Mouse (Mus musculus): ENCODE measurements at regions not wholly inside any gene's neighbourhood (a gene's known extent, or its start where the extent isn't known, plus 50 kb on each side); places are given as distances from the start of the nearest gene placed in this dataset.

GRCm38 (mm10) chr5:101032147-101032900, 186.8 kb downstream of the Gpat3 start:
- no peaks in the 10 kb centered on the region for H3K27me3 ChIP-seq (ENCODE audit: control insufficient read depth, insufficient read depth, low read length)
- H3K4me1 ChIP-seq (ENCODE audit: control insufficient read depth, insufficient read depth, low read length), result no peaks in the 10 kb centered on the region
- no peaks in the 10 kb centered on the region for H3K9me3 ChIP-seq (ENCODE audit: control insufficient read depth, low read length)
- no peak for DNase-seq (ENCODE audit: low spot score)
- no peak for ATAC-seq (ENCODE audit: low FRiP score, low read depth)
- H3K27ac ChIP-seq (replicated peaks; ENCODE audit: low read depth, low read length), result no peak overlapping the region
- H3K4me3 ChIP-seq (replicated peaks; ENCODE audit: low read length), result no peak overlapping the region
- 69% methylated on average over 12 of the region's 12 CpGs for WGBS
- H3K4me2 ChIP-seq (replicated peaks; ENCODE audit: low read depth, low read length, severe bottlenecking), result no peak overlapping the region
- no peak overlapping the region for H3K9ac ChIP-seq (ENCODE audit: low read depth, low read length, severe bottlenecking)
- no peaks in the 10 kb centered on the region for H3K36me3 ChIP-seq (ENCODE audit: control insufficient read depth, insufficient read depth, low read length)
- TF ChIP-seq POLR2A (IDR thresholded peaks at IDR 0.05; ENCODE audit: borderline replicate concordance, extremely low read depth, insufficient read depth, insufficient read length), result no peak

- TF ChIP-seq POLR2A (IDR thresholded peaks at IDR 0.05; ENCODE audit: borderline replicate concordance, extremely low read depth, insufficient read depth, insufficient read length), result no peak
- Histone ChIP-seq H3K36me3 (ENCODE audit: control insufficient read depth, insufficient read depth, low read length) (no peaks in the 10 kb centered on the region), H3K27ac (replicated peaks; ENCODE audit: low read depth, low read length) (no peak overlapping the region), H3K9ac (ENCODE audit: low read depth, low read length, severe bottlenecking) (no peak overlapping the region), H3K4me3 (replicated peaks; ENCODE audit: low read length) (no peak overlapping the region), H3K4me1 (ENCODE audit: control insufficient read depth, insufficient read depth, low read length) (peaks cover 4% of the 10 kb centered on the region; the same call in 1 of the 2 replicates), H3K27me3 (ENCODE audit: control insufficient read depth, insufficient read depth, low read length) (no peaks in the 10 kb centered on the region), H3K9me3 (ENCODE audit: control insufficient read depth, low read length) (no peaks in the 10 kb centered on the region), H3K4me2 (replicated peaks; ENCODE audit: low read depth, low read length, severe bottlenecking) (no peak overlapping the region)
- WGBS, result 69% methylated on average over 5 of the region's 5 CpGs
- ATAC-seq (ENCODE audit: low FRiP score, low read depth) (no peak), DNase-seq (ENCODE audit: low spot score) (no peak)
These were observed 179.3 kb downstream of the Gpat3 start for GRCm38 (mm10) chr5:101024796-101025195.

- no peak overlapping the region for H3K4me3 ChIP-seq (replicated peaks; ENCODE audit: low read length)
- no peak overlapping the region for H3K9ac ChIP-seq (ENCODE audit: low read depth, low read length, severe bottlenecking)
- 72% methylated on average over 8 of the region's 8 CpGs for WGBS
- DNase-seq (ENCODE audit: low spot score) (no peak), ATAC-seq (ENCODE audit: low FRiP score, low read depth) (no peak)
- H3K4me1 ChIP-seq (ENCODE audit: control insufficient read depth, insufficient read depth, low read length), result peaks cover 4% of the 10 kb centered on the region; the same call in 1 of the 2 replicates
- no peak overlapping the region for H3K4me2 ChIP-seq (replicated peaks; ENCODE audit: low read depth, low read length, severe bottlenecking)
- H3K27me3 ChIP-seq (ENCODE audit: control insufficient read depth, insufficient read depth, low read length), result no peaks in the 10 kb centered on the region
- TF ChIP-seq POLR2A (IDR thresholded peaks at IDR 0.05; ENCODE audit: borderline replicate concordance, extremely low read depth, insufficient read depth, insufficient read length), result no peak
- no peaks in the 10 kb centered on the region for H3K9me3 ChIP-seq (ENCODE audit: control insufficient read depth, low read length)
- no peak overlapping the region for H3K27ac ChIP-seq (replicated peaks; ENCODE audit: low read depth, low read length)
- no peaks in the 10 kb centered on the region for H3K36me3 ChIP-seq (ENCODE audit: control insufficient read depth, insufficient read depth, low read length)
These were observed 178.3 kb downstream of the Gpat3 start for GRCm38 (mm10) chr5:101023784-101024183.

DNA sequence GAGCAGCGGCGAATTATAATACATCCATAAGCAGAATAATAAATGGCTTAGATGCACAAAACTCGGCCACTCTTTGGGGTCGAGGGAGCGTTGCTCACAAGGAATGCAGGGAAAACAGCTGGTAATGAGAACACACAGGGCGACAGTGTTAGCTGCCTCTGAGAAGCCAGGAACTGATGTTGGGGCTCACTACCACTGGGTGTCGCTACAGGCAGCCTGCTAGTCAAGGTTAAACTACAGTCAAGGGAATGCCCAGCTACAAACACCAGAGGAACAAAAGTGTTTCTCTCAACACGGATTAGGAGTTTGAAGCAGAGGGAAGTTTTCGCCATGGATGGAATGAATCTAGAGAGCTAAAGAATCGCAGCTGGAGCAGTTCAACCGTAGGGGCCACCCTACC, 175.3 kb downstream of the Gpat3 start:
- no peak for TF ChIP-seq POLR2A (IDR thresholded peaks at IDR 0.05; ENCODE audit: borderline replicate concordance, extremely low read depth, insufficient read depth, insufficient read length)
- peak; percentile 83 for ATAC-seq (ENCODE audit: low FRiP score, low read depth)
- H3K9me3 ChIP-seq (ENCODE audit: control insufficient read depth, low read length), result no peaks in the 10 kb centered on the region
- no peak overlapping the region for H3K27ac ChIP-seq (replicated peaks; ENCODE audit: low read depth, low read length)
- no peaks in the 10 kb centered on the region for H3K36me3 ChIP-seq (ENCODE audit: control insufficient read depth, insufficient read depth, low read length)
- H3K4me1 ChIP-seq (ENCODE audit: control insufficient read depth, insufficient read depth, low read length), result peaks cover 4% of the 10 kb centered on the region; the same call in 1 of the 2 replicates
- peak overlapping the region; percentile 13; the same call in 1 of the 2 replicates for H3K4me2 ChIP-seq (replicated peaks; ENCODE audit: low read depth, low read length, severe bottlenecking)
- WGBS, result 6% methylated on average over 11 of the region's 11 CpGs
- H3K27me3 ChIP-seq (ENCODE audit: control insufficient read depth, insufficient read depth, low read length), result no peaks in the 10 kb centered on the region
- H3K9ac ChIP-seq (ENCODE audit: low read depth, low read length, severe bottlenecking), result no peak overlapping the region
- H3K4me3 ChIP-seq (replicated peaks; ENCODE audit: low read length), result no peak overlapping the region
- DNase-seq (ENCODE audit: low spot score), result peak; percentile 89

- no peak for TF ChIP-seq POLR2A (IDR thresholded peaks at IDR 0.05; ENCODE audit: borderline replicate concordance, extremely low read depth, insufficient read depth, insufficient read length)
- DNase-seq (ENCODE audit: low spot score) (no peak), ATAC-seq (ENCODE audit: low FRiP score, low read depth) (no peak)
- H3K4me3 ChIP-seq (replicated peaks; ENCODE audit: low read length), result no peak overlapping the region
- no peaks in the 10 kb centered on the region for H3K4me1 ChIP-seq (ENCODE audit: control insufficient read depth, insufficient read depth, low read length)
- H3K9me3 ChIP-seq (ENCODE audit: control insufficient read depth, low read length), result no peaks in the 10 kb centered on the region
- no peak overlapping the region for H3K4me2 ChIP-seq (replicated peaks; ENCODE audit: low read depth, low read length, severe bottlenecking)
- no peaks in the 10 kb centered on the region for H3K27me3 ChIP-seq (ENCODE audit: control insufficient read depth, insufficient read depth, low read length)
- no peak overlapping the region for H3K9ac ChIP-seq (ENCODE audit: low read depth, low read length, severe bottlenecking)
- 69% methylated on average over 5 of the region's 5 CpGs for WGBS
- H3K27ac ChIP-seq (replicated peaks; ENCODE audit: low read depth, low read length), result no peak overlapping the region
- no peaks in the 10 kb centered on the region for H3K36me3 ChIP-seq (ENCODE audit: control insufficient read depth, insufficient read depth, low read length)
These were observed 168.3 kb downstream of the Gpat3 start for GRCm38 (mm10) chr5:101013844-101014243.

Data from limb, embryonic 14.5 days (tissue).